ENCODE assay signal across 23 mouse cellular contexts in genomic region chr5:129869238-129869995, GRCm38 (mm10). TPM values are rescaled to one million over a fixed set of nuclear protein-coding genes. Genes with fewer than 3 reads are reported as not detected.
DNase-seq lines count a peak whose midpoint lies in the region; TF ChIP-seq lines count a peak whose summit lies in the region.
"Had no signal": no experiment of that assay in that cellular context is flagged by ENCODE, and none has a peak within 500 bp of the region (broad histone marks: within the 10 kb centered on the region; RNA-seq: fewer than 3 reads in every experiment).

No protein-coding gene starts in this region.

- intact Hi-C loops in gastrocnemius, adult 2 months (cut with DNase I) = no loop called here
- intact Hi-C loops in gastrocnemius, postnatal 36 days (cut with DNase I) = no loop called here

- no peak for DNase-seq in gastrocnemius, adult 2 months
- DNase-seq in gastrocnemius, postnatal 36 days = no peak
- peak; percentile 92 for DNase-seq in ES-CJ7 (ENCODE audit: low read depth, low spot score)
- peak; percentile 81 for DNase-seq in WW6 (ENCODE audit: low read depth, low spot score)
- no peak for DNase-seq in natural killer cell, adult 2 months (ENCODE audit: low spot score in 2 of 2)
- no peak for DNase-seq in spleen, postnatal 36 days (ENCODE audit: low spot score in 2 of 2)
- DNase-seq: adrenal gland, postnatal 10 days; adrenal gland, postnatal 36 days; cerebellum, adult 11 months; cerebellum, adult 2 months; cerebellum, adult 9-11 months; cerebellum, postnatal 25 days; forebrain, postnatal 0 days; gastrocnemius, postnatal 25 days; heart, adult 2 months; heart, postnatal 14 days; heart, postnatal 4 days had no signal

- H3K4me3 ChIP-seq in gastrocnemius, adult 2 months = no peak overlapping the region
- H3K4me3 ChIP-seq: embryonic facial prominence, embryonic 12.5 days; embryonic facial prominence, embryonic 15.5 days; heart, adult 2 months; heart, embryonic 10.5 days; heart, embryonic 13.5 days had no signal

- no peak for TF ChIP-seq CTCF in gastrocnemius, adult 2 months (IDR thresholded peaks at IDR 0.05)

- peak overlapping the region; percentile 89 for H3K27ac ChIP-seq in gastrocnemius, adult 2 months
- H3K27ac ChIP-seq: embryonic facial prominence, embryonic 12.5 days; embryonic facial prominence, embryonic 15.5 days; heart, adult 2 months; heart, embryonic 10.5 days; heart, embryonic 13.5 days; hindbrain, embryonic 14.5 days; hindbrain, postnatal 0 days had no signal

RNA-seq across cellular contexts. Expression of gene Chchd2, which starts 17.9 kb away (rescaled TPM):
- 100 to 1,000 TPM; 604 to 698 TPM for total RNA-seq in gastrocnemius, adult 2 months (2021)
- 100 to 1,000 TPM; 563 to 618 TPM for total RNA-seq in gastrocnemius, postnatal 36 days (2021)

RNA-seq across cellular contexts. Expression of gene Sumf2, which starts 22.6 kb away (rescaled TPM):
- total RNA-seq in gastrocnemius, adult 2 months (2021) = 10 to 100 TPM in 1 of 2 experiments, 1 to 10 TPM in 1; 6.5 to 11.0 TPM
- total RNA-seq in gastrocnemius, postnatal 36 days (2021) = 1 to 10 TPM; 5.0 to 5.9 TPM

RNA-seq across cellular contexts. Expression of gene Zbed5, which starts 26.1 kb away (rescaled TPM):
- under 1 TPM; 0.20 to 0.45 TPM for total RNA-seq in gastrocnemius, adult 2 months (2021)
- under 1 TPM; 0.23 to 0.27 TPM for total RNA-seq in gastrocnemius, postnatal 36 days (2021)

RNA-seq across cellular contexts. Expression of gene Phkg1, which starts 28.9 kb away (rescaled TPM):
- 100 to 1,000 TPM; 314 to 437 TPM for total RNA-seq in gastrocnemius, adult 2 months (2021)
- 100 to 1,000 TPM; 374 to 387 TPM for total RNA-seq in gastrocnemius, postnatal 36 days (2021)

RNA-seq across cellular contexts. Expression of gene Nupr1l, which starts 38.9 kb away (rescaled TPM):
- total RNA-seq in gastrocnemius, adult 2 months (2021) = not detected
- total RNA-seq in gastrocnemius, postnatal 36 days (2021) = under 1 TPM; 0.48 to 0.52 TPM

Comparison
In these comparisons a context has a peak if more than half of its experiments do, and no peak if none do; other contexts are left out.
1. DNase-seq: peak in ES-CJ7 (single experiment) and WW6 (single experiment); none in gastrocnemius, adult 2 months (single experiment), gastrocnemius, postnatal 36 days (0 of 2), natural killer cell, adult 2 months (0 of 2) and spleen, postnatal 36 days (0 of 2).